Mouse (Mus musculus) adrenal gland, postnatal 10 days (tissue): ENCODE measurements around the gene Rad51b. TPM values are rescaled to one million over a fixed set of nuclear protein-coding genes. Genes with fewer than 3 reads are reported as not detected.
A peak's percentile ranks its signal among the peaks of the same experiment; 100 is the strongest.

Source experiments
- DNase-seq: peaks from one replicate; pipeline ENCODE4 v3.0.0; 2021; ENCODE audit warnings: mixed read lengths
- total RNA-seq, 2 experiments: library from RNA; stranded (reverse); gene quantifications; 2 replicates each; pipeline ENCODE4 v1.2.3; 2021

Rad51b gene
- total RNA-seq, 2 experiments from 2014 or later: 1.6 to 3.0 TPM

DNA sequence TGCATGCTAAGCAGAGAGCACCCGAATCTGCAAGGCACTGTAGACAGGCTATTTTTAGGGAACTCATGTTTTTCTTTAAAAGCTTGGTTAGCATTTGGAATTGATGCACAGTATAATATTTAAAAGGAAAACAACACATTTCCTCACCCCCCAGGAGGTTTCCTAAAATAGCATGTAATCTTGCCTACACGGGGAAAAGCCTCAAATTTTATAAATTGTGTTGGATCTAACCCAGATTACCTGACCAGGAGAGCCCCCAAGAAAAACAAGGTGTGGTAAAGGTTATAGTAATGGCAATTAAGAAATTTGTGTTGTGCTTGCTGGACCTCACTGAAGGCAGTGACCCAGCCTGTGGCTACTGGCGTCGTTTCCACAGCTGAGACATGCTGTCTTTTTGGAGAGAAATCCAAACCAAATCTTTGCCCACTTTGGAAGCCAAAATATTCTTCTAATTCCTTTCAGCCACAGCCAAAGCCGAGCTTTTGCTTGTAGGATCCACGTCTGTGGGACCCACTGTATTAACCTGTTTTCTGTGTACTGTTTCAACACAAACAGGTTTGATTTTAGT lies 282.0 kb downstream of the Rad51b start:
- no peak for DNase-seq

DNA sequence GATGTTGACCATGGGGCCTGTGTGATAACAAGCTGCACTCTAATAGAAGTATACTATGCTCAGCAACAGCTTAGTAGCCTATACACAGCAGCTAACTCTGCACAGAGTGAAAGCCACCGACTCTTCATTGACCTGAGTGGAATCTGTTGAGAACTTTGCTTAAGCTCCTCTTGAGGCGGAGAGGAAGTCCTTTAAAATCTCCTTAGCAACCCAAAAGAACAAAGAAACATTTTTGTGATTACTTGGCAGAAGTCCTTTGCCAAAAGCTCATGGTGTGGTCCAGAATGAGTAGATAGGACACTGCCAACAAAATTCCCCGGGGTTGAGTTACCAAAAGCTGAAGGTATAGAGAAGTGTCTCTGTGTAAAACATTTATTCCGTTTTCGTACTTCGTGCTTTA lies 282.8 kb downstream of the Rad51b start:
- DNase-seq: no peak

DNA sequence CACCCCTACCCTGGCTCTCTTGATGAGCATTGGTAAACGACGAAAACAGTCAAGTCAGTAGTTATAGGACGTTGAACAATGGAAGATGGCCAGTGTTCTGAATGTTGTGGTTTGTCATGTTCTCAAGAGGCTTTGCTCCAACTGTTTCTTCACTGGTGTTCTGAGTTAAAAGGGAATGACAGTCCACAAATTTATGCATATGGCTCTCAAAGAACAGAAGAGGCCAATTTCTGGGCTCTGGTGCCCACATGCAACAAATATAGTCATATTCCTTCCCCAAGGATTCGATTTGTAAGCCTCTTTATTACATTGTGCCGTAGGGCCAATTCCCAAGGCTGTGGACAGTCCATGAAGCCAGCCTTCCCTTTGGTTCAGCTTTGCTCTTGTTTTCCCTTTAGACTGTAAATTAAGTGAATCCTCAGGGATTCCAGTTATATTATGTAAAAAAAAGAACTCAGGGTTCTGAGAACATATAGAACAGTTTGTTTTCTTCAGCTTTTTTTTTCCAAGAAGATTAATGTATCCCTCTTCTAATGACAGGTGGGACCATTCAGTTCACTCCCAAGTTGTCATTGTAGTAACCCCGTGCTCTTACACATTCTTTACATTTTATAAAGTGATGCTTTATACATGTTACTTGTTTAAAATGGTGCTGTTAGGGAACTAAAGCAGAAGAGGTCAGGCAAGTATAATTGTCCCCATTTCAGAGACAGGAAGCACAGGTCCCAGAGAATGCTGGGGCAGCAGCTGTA lies 287.6 kb downstream of the Rad51b start:
- no peak for DNase-seq

GRCm38 (mm10) chr12:79585336-79585735 lies 288.3 kb downstream of the Rad51b start:
- DNase-seq: no peak

- DNase-seq: no peak
These were observed 291.7 kb downstream of the Rad51b start for GRCm38 (mm10) chr12:79588831-79589230.

DNA sequence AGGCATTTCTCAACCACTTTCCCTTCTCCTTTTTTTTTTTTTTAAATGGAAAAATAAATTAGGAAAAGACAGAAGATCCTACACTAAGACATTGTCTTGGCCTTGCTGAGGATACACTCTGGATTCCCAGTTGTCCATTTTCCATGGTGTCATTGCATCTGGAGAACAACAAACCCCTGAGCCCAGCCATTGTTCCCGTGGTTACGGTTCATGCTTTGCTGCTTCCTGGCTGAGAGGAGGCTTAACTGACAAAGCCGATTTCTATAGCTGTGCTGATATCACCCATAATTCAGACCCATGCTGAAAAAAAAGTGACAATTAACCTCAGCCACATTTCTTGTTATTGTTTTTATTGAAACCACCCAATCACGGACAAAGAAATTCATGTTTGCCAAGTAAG lies 295.1 kb downstream of the Rad51b start:
- DNase-seq: no peak

- DNase-seq: no peak
These were observed 299.8 kb downstream of the Rad51b start for GRCm38 (mm10) chr12:79596842-79597241.

- DNase-seq: no peak
These were observed 300.3 kb downstream of the Rad51b start for GRCm38 (mm10) chr12:79597351-79597750.

GRCm38 (mm10) chr12:79597786-79598185 lies 300.7 kb downstream of the Rad51b start:
- no peak for DNase-seq

DNA sequence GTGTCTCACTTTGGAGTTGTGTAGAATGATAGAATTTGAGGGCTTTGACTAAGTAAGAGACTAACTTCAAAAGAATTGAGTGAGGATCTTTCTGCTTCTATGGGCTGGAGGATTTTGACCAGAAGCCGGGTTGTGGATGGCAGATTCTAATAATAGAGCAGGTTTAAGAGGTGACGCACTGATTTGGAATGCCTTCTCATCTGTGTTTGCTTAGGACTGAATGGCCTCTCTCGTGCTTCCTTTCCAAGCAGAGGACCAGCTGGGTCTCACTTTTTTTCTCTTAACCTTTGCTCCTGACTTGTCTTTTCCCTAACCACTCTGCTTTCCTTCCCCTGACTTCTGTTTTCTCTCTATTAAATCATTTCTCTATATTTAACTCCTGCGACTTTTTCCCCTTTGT lies 301.4 kb downstream of the Rad51b start:
- DNase-seq: no peak

DNA sequence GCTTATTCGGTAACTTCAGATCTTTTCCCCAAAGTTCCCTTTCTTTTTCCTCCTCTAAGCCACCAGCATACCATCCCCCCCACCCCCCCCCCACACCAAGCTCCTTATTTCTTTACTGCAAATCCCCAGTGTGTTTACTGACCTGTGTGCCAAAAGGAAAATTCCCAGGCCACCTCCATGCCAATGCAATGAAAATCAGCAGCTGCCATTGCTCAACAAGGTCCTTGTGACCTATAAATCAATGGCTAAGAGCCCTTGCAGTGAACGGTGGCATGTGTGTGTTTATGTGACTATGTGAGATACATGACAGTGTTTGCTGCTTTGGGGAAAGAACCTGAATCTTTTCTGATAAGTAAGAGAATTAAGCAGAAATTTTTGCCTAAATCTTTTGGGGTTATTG lies 301.8 kb downstream of the Rad51b start:
- peak; percentile 67 for DNase-seq

- peak; percentile 86 for DNase-seq
These were observed 303.2 kb downstream of the Rad51b start for GRCm38 (mm10) chr12:79600149-79600769.

GRCm38 (mm10) chr12:79602641-79603040 lies 305.6 kb downstream of the Rad51b start:
- no peak for DNase-seq

DNA sequence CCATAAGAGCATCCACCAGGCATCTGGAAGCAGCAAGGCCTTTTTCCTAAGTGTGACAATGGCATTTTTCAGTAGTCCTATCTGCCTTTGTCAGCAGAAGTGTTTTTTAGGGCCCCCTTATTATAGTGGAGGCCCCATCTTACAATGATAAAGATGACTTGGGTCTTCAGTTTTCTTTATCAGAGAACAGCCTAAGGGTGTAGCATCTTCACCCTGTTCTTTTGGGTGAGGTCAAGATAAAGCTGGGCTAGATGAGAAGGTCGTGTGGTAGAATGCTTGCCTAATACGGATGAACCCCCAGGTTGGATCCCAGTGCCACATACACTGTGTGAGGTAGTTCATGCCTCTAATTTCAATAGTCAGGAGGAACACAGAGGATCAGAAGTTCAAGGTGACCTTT lies 307.8 kb downstream of the Rad51b start:
- DNase-seq: no peak

DNA sequence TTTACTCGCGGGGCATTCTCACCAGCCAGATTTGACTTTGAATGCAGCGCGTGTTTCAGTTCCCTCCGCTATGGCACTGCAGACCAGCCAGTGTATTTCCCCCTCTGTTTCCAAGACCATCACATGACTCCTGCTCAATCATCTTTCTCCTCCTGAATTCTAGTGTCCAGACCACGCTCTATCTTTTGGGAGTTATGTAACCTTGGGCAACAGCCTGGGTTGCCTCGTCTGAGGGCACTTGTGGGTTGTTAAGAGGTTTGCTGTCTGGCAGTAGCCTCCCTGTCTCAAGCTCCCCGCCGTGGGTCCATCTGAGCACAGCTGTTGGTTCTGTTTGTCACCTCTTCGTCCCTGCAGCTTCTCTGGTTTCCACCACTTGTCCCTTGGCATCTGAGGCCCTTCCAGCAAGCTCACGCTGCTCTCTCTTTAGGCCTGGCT lies 309.1 kb downstream of the Rad51b start:
- no peak for DNase-seq

DNA sequence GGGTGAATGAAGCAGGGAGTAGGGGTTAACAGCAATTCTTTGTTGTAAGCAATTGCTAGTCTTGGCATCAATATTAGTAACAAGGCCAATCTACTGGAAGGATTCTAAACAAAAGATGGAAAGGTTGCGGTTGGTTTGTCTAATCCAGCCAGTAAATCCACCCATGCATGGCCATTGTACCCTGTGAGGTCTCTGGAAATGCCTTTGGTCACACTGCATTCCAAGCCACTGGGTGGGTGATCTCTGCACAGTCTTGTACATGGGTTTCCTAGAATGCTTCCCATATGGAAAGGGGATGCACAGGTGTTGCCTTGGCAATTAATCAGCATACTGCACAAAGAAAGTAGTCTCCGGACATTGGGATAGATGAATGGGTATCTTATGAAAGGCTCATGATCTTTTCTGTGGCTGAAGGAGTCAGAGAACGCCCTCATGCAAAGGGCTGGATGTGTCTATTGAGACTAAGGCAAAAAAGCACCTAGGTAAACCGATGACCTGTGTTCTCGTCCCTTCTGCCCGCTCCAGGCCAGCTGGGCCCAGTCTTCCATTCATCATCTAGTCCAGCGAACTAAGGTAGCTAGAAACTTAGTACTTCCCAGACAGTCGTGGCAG lies 312.4 kb downstream of the Rad51b start:
- DNase-seq: no peak

GRCm38 (mm10) chr12:79610511-79611103 lies 313.5 kb downstream of the Rad51b start:
- DNase-seq: no peak

- DNase-seq: no peak
These were observed 314.6 kb downstream of the Rad51b start for GRCm38 (mm10) chr12:79611665-79612064.

DNA sequence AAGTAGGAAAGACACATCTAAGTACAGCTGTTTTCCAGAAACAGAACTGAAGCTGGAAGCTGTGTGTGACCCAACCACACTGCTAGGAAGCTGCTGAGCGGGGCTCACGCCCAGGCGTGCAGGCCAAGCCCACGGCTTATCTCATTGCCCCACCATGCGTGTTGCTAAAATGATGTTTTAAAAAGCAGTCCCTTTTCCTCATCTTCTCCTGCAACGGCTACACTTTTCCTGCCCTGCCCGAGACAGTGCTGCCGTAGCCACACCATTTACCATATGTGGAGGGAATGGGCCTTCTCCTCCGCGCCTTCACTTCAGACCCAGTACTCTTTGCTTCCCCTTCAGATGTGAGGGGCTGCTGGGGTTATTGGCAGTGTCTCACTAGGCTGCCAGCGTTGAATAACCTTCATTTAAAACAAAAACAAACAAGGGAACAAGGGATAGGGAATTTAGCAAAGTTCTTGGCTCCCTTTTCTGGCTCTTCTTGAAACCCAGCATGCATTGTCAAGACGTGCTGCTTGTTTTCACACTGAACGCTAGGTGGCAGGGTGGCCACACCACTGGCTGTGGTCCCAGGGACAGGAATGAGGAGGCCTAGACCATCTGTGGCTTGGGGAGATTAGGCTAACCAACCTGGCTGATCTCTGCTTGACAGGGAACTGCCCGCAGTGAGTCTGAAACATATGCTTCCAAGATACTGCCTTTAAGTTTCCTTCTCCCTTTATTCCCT lies 315.4 kb downstream of the Rad51b start:
- peak; percentile 90 for DNase-seq

GRCm38 (mm10) chr12:79613061-79613788 lies 316.1 kb downstream of the Rad51b start:
- DNase-seq: peak; percentile 48

GRCm38 (mm10) chr12:79613846-79614582 lies 316.9 kb downstream of the Rad51b start:
- DNase-seq: no peak
